Mouse (Mus musculus) heart, embryonic 14.5 days (tissue): ENCODE data around the gene Mtif2. TPM values are rescaled to one million over a fixed set of nuclear protein-coding genes. Genes with fewer than 3 reads are reported as not detected.
"Not testable (repeated sequence)": the region's sequence is repeated elsewhere in the genome, so short reads cannot be mapped to it uniquely, and the experiment has no call there.

Experiments
- ATAC-seq: fragments of 200-750 bp; cut with Nextera tagmentation; 2 replicates; pipeline ENCODE4 v1.8.0; 2017; ENCODE audit warnings: low read depth, moderate TSS enrichment; ENCODE audit not compliant: insufficient number of reproducible peaks, insufficient read depth, low FRiP score
- H3K27ac ChIP-seq, 2 experiments: fragments of 200-500 bp in 1 of 2; fragments of 300-500 bp in 1 of 2; sonication (generic) in 1 of 2; replicated peaks in 1 of 2; 2 replicates each; pipeline ENCODE4 v1.5.1; 2012 to 2014; ENCODE audit warnings: low read depth in 2 of 2, low read length in 2 of 2, control low read depth in 1 of 2, mild to moderate bottlenecking in 1 of 2, mixed read lengths in 1 of 2; ENCODE audit not compliant: control insufficient read depth in 1 of 2, insufficient read depth in 1 of 2
- H3K27me3 ChIP-seq: fragments of 300-500 bp; sonication (generic); 2 replicates; pipeline ENCODE4 v1.6.1; 2014; ENCODE audit warnings: mild to moderate bottlenecking, low read length, control low read depth; ENCODE audit not compliant: control insufficient read depth, insufficient read depth
- H3K36me3 ChIP-seq: fragments of 300-500 bp; sonication (generic); 2 replicates; pipeline ENCODE4 v1.6.1; 2014; ENCODE audit warnings: mild to moderate bottlenecking, control low read depth, low read length, mixed read lengths; ENCODE audit not compliant: control insufficient read depth, insufficient read depth
- H3K4me1 ChIP-seq, 2 experiments: fragments of 200-500 bp in 1 of 2; fragments of 300-500 bp in 1 of 2; sonication (generic) in 1 of 2; 2 replicates each; pipeline ENCODE4 v1.6.1; 2012 to 2014; ENCODE audit warnings: low read length in 2 of 2, control low read depth in 1 of 2, mixed read lengths in 1 of 2; ENCODE audit not compliant: control insufficient read depth in 2 of 2, insufficient read depth in 2 of 2
- H3K4me2 ChIP-seq: fragments of 300-500 bp; sonication (generic); 2 replicates; pipeline ENCODE4 v1.6.1; 2014; ENCODE audit warnings: mild to moderate bottlenecking, low read length
- H3K4me3 ChIP-seq, 2 experiments: fragments of 200-500 bp in 1 of 2; fragments of 300-500 bp in 1 of 2; sonication (generic) in 1 of 2; 2 replicates each; pipeline ENCODE4 v1.5.1; 2012 to 2014; ENCODE audit warnings: low read length in 2 of 2, mild to moderate bottlenecking in 2 of 2, control low read depth in 1 of 2, low read depth in 1 of 2, moderate library complexity in 1 of 2; ENCODE audit not compliant: control insufficient read depth in 1 of 2, insufficient read depth in 1 of 2
- H3K9ac ChIP-seq: fragments of 300-500 bp; sonication (generic); 2 replicates; pipeline ENCODE4 v1.6.1; 2014; ENCODE audit warnings: mild to moderate bottlenecking, low read length
- H3K9me3 ChIP-seq: fragments of 300-500 bp; sonication (generic); 2 replicates; pipeline ENCODE4 v1.6.1; 2016; ENCODE audit warnings: low read length, control low read depth; ENCODE audit not compliant: control insufficient read depth
- WGBS: fragments of 180-500 bp; shearing (Covaris S2); extraction: QIAGEN DNeasy Blood & Tissue Kit; methylation state at CpG from one replicate; pipeline ENCODE4 v1.1.7; 2014; 5-methylcytosine and 5-hydroxymethylcytosine counted together
- polyA plus RNA-seq: library from polyadenylated mRNA; unstranded; fragments of >200 nt; fragmentation: Nextera tagmentation; extraction: Ambion mirVana; gene quantifications from 2 replicates; pipeline ENCODE4 v1.2.1, GENCODE M21; 2014

Mtif2 gene
- polyA plus RNA-seq, 1 experiment from 2014 or later, result 42.5 TPM

DNA sequence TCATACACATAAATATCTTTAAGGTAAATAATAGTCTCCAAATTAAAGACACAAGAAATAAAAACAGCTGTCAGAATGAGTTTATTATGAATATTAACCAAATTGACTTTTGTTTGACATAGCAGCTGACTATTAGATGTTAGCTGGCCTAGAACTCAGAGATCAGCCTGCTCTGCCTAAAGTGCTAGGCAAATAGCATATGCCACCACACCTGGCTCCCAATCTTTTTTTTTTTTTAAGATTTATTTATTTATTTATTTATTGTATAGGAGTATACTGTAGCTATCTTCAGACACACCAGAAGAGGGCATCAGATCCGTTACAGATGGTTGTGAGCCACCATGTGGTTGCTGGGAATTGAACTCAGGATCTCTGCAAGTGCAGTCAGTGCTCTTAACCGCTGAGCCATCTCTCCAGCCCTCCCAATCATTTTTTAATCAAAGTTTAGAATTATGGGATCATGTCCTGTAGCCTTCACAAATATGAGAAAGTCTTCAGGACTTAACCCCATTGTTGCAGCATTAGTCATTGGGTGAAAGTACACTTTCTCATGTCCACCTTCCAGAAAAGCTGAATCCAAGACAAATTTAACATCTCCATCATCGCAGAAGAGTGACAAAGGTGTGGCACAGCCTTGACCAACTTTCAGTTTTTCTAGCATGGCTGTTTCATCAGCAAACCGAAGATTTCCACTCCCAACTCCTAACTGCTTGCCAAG, 13.2 kb upstream of the Mtif2 start:
- WGBS, result 92% methylated on average over 4 of the region's 4 CpGs
- no peak for ATAC-seq

GRCm38 (mm10) chr11:29514325-29514681, 11.9 kb upstream of the Mtif2 start:
- H3K9ac ChIP-seq, result peak overlapping the region; percentile 74
- H3K27ac ChIP-seq, result peak overlapping the region; percentile 58 to 70
- no peak for ATAC-seq
- WGBS, result 24% methylated on average over 10 of the region's 10 CpGs
- H3K36me3 ChIP-seq, result peaks cover 24% of the 10 kb centered on the region
- peaks cover 4% of the 10 kb centered on the region in 2 experiments; a peak in 2 of 4 replicates for H3K4me1 ChIP-seq
- peak overlapping the region; percentile 70 to 71 for H3K4me3 ChIP-seq
- H3K4me2 ChIP-seq, result peak overlapping the region; percentile 77
- no peaks in the 10 kb centered on the region for H3K27me3 ChIP-seq
- H3K9me3 ChIP-seq, result peaks cover 4% of the 10 kb centered on the region; the same call in 1 of the 2 replicates

More for the DNA sequence above, 13.2 kb upstream of the Mtif2 start:
- Histone ChIP-seq H3K9ac (no peak overlapping the region), H3K27ac (no peak overlapping the region), H3K36me3 (peaks cover 26% of the 10 kb centered on the region), H3K4me3 (no peak overlapping the region), H3K4me2 (no peak overlapping the region), H3K27me3 (no peaks in the 10 kb centered on the region), H3K4me1 (peaks cover 4% of the 10 kb centered on the region in 2 experiments; a peak in 2 of 4 replicates), H3K9me3 (no peaks in the 10 kb centered on the region)

GRCm38 (mm10) chr11:29514682-29515412, 11.4 kb upstream of the Mtif2 start, which contains the start of gene Prorsd1:
TSS of gene Prorsd1 (minus strand) at chr11:29515033.
- peak; percentile 98 for ATAC-seq
- WGBS, result 3% methylated on average over 40 of the region's 40 CpGs
- H3K4me2 ChIP-seq, result peak within 1 kb of the TSS; percentile 77
- no peaks in the 10 kb centered on the region for H3K27me3 ChIP-seq
- H3K4me1 ChIP-seq, result peaks cover 4% of the 10 kb centered on the region in 2 experiments; a peak in 2 of 4 replicates
- H3K27ac ChIP-seq, result peak within 1 kb of the TSS; percentile 58 to 70
- peak within 1 kb of the TSS; percentile 74 for H3K9ac ChIP-seq
- H3K4me3 ChIP-seq, result peak within 1 kb of the TSS; percentile 70 to 71
- peaks cover 24% of the 10 kb centered on the region for H3K36me3 ChIP-seq
- peaks cover 4% of the 10 kb centered on the region; the same call in 1 of the 2 replicates for H3K9me3 ChIP-seq

DNA sequence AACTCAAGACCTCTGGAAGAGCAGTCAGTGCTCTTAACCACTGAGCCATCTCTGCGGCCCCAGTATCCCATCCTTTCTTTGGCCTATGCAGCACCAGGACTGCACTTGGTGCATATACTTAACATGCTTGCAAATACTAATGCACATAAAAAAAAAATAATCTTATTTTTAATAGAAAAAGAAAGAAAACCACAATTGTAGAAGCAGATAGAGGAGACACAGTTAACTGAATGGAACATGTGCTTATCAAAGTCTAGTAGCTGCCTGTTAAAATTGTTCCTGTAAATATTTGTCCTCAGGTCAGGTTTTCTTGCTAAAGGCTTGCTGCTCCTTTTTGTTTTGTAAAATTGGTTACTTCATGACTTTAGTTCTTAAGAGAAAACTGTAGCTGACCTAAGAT, 12.0 kb downstream of the Mtif2 start:
- Histone ChIP-seq H3K9ac (no peak overlapping the region), H3K36me3 (peaks cover 83% of the 10 kb centered on the region), H3K27ac (no peak overlapping the region), H3K9me3 (no peaks in the 10 kb centered on the region), H3K4me3 (no peak overlapping the region), H3K4me2 (no peak overlapping the region), H3K4me1 (no peaks in the 10 kb centered on the region), H3K27me3 (no peaks in the 10 kb centered on the region)
- ATAC-seq, result no peak
- WGBS, result 77% methylated on average over 1 of the region's 1 CpGs

DNA sequence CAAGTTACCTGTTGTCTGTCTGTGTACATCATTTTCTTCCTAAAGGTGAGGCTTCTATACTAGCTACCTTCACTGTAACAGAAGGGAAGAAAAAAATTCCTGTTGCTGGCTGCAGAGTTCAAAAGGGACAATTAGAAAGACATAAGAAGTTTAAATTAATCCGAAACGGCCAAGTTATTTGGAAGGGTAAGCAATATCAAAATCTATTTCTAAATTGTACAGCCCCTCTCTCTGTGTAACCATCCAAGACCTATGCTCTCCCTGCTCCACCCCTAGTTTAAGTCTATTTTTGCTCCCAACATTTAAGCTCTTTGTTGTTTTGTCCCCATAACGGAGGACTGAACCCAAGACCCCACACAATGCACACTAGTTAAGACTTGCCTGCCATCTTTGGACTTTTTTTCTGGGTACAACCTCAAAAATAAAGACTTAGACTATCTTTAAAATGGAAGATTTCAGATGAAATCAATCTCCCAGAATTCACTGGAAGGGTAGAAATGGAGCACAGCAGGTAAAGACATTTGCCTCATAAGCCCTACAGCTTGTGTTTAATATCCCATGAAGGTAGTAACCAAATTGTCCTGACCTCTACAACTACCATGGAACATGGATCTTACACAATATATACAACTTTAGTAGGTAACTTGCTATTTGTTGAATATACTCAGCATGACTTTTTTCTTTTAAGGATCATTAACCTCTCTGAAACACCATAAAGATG, 18.2 kb downstream of the Mtif2 start:
- WGBS, result 91% methylated on average over 3 of the region's 3 CpGs
- ATAC-seq, result no peak
- no peaks in the 10 kb centered on the region for H3K27me3 ChIP-seq
- peaks cover 69% of the 10 kb centered on the region for H3K36me3 ChIP-seq
- H3K9ac ChIP-seq, result no peak overlapping the region
- H3K4me3 ChIP-seq, result no peak overlapping the region
- no peak overlapping the region for H3K4me2 ChIP-seq
- peaks cover 0 to 6% of the 10 kb centered on the region in 2 experiments; a peak in 2 of 4 replicates for H3K4me1 ChIP-seq
- no peak overlapping the region for H3K27ac ChIP-seq
- H3K9me3 ChIP-seq, result no peaks in the 10 kb centered on the region

DNA sequence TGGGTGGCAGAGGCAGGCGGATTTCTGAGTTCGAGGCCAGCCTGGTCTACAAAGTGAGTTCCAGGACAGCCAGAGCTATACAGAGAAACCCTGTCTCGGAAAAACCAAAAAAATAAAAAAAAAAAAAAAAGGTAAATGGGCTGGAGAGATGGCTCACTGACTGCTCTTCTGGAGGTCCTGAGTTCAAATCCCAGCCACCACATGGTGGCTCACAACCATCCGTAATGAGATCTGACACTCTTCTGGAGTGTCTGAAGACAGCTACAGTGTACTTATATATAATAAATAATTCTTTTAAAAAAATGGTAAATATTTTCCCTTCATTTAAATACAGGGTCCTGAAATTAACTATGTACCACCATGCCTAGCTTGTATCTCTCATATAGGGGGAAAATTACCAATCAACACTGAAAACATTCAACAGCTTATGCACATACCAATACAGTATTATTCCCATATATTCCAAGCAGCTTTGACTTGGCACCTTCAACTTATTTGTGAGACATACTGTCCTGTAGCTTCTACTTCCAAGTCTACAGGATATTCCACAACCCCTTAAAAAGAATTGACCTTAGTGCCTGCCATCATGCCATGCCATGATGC, 19.0 kb downstream of the Mtif2 start:
- H3K27ac ChIP-seq, H3K9ac ChIP-seq, ATAC-seq, H3K4me1 ChIP-seq, H3K9me3 ChIP-seq, H3K4me2 ChIP-seq, H3K4me3 ChIP-seq, H3K27me3 ChIP-seq: not testable (repeated sequence)
- H3K36me3 ChIP-seq, result peaks cover 63% of the 10 kb centered on the region
- WGBS, result 86% methylated on average over 4 of the region's 4 CpGs

DNA sequence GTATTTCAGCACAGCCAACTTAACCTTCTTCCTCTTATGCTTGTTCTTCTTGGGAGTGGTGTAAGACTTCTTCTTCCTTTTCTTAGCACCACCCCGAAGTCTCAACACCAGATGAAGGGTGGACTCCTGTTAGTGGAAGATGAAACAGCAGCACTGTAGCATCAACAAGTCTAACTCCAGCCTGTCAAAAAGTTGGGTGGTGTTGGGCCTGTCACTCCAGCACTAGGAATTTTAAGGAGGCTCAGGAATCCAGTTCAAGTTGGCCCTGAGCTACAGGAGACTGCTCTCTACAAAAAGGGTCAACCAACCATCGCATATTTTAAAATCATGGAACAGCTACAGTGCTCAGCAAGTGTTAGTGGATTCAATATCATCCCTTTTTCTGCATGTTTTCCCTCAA, 20.1 kb downstream of the Mtif2 start:
- not testable (repeated sequence) for H3K4me1 ChIP-seq, H3K9me3 ChIP-seq, H3K27ac ChIP-seq, ATAC-seq, H3K27me3 ChIP-seq
- peak overlapping the region; percentile 97; the same call in 1 of the 2 replicates for H3K9ac ChIP-seq
- H3K4me2 ChIP-seq, result peak overlapping the region; percentile 82
- 82% methylated on average over 2 of the region's 2 CpGs for WGBS
- peaks cover 53% of the 10 kb centered on the region for H3K36me3 ChIP-seq
- peak overlapping the region; percentile 4 to 69; a peak in 2 of 4 replicates for H3K4me3 ChIP-seq
